Mouse (Mus musculus) heart, adult 9 months (tissue): Measurements from ENCODE around the gene Olfr851.

Experiments
- DNase-seq, 2 experiments: peaks; one replicate each; pipeline ENCODE4 v3.0.0; 2022; ENCODE audit warnings: low spot score in 2 of 2

Gene Olfr851

GRCm38 (mm10) chr9:19492995-19493394, at the start of gene Olfr851:
TSS of gene Olfr851 (plus strand) at chr9:19493295.
- DNase-seq: no peak

- DNase-seq: no peak
These were observed 14.9 kb upstream of the Olfr851 start, which contains the start of gene Olfr850 for GRCm38 (mm10) chr9:19478148-19478547. TSS of gene Olfr850 (minus strand) at chr9:19478248.

- no peak for DNase-seq
These were observed 47.9 kb downstream of the Olfr851 start, which contains the start of gene Olfr853 for GRCm38 (mm10) chr9:19540976-19541375. TSS of gene Olfr853 (minus strand) at chr9:19541076.
